Mouse (Mus musculus): ENCODE data around the gene Gm5936. TPM values are rescaled to one million over a fixed set of nuclear protein-coding genes. Genes with fewer than 3 reads are reported as not detected.

The Gm5936 gene
- polyA plus RNA-seq (2017; shearing (Covaris generic)) = not detected

GRCm38 (mm10) chrX:74836842-74837522 lies at the start of gene Gm5936:
Gene Gm5936 (plus strand): TSS chrX:74837196.

Other genes with a start within 250 kb of the Gm5936 start
- not detected for gene Olfr1325, start 244.5 kb upstream of the Gm5936 start, polyA plus RNA-seq (2017; shearing (Covaris generic))
- not detected for gene Gm5640, start 191.6 kb upstream of the Gm5936 start, polyA plus RNA-seq (2017; shearing (Covaris generic))
- not detected for gene Gm6890, start 96.3 kb upstream of the Gm5936 start, polyA plus RNA-seq (2017; shearing (Covaris generic))
- 16.3 TPM for gene Gab3, start 248.3 kb downstream of the Gm5936 start, polyA plus RNA-seq (2017; shearing (Covaris generic))